Mouse (Mus musculus) liver, adult 2 months (tissue): ENCODE results near the gene Ptger1.

ENCODE experiments used
- CTCF ChIP-seq: fragments of 200-500 bp; IDR thresholded peaks from 2 replicates; pipeline ENCODE4 v1.5.1; 2011; ENCODE audit warnings: low read depth, low read length, control low read depth
- POLR2A ChIP-seq: fragments of 200-500 bp; IDR thresholded peaks from 2 replicates; pipeline ENCODE4 v1.6.1; 2011; ENCODE audit warnings: low read length, control low read depth; ENCODE audit not compliant: insufficient read depth; ENCODE audit errors: extremely low read depth

GRCm38 (mm10) chr8:83619568-83620285 is 46.8 kb upstream of the Ptger1 start:
- TF ChIP-seq CTCF, result no peak
- no peak for TF ChIP-seq POLR2A
